Mouse (Mus musculus) kidney, postnatal 10 days (tissue): ENCODE results near the gene D8Ertd738e.

Source experiments
- DNase-seq: peaks from one replicate; pipeline ENCODE4 v3.0.0; 2021; ENCODE audit warnings: mixed read lengths

Gene D8Ertd738e

DNA sequence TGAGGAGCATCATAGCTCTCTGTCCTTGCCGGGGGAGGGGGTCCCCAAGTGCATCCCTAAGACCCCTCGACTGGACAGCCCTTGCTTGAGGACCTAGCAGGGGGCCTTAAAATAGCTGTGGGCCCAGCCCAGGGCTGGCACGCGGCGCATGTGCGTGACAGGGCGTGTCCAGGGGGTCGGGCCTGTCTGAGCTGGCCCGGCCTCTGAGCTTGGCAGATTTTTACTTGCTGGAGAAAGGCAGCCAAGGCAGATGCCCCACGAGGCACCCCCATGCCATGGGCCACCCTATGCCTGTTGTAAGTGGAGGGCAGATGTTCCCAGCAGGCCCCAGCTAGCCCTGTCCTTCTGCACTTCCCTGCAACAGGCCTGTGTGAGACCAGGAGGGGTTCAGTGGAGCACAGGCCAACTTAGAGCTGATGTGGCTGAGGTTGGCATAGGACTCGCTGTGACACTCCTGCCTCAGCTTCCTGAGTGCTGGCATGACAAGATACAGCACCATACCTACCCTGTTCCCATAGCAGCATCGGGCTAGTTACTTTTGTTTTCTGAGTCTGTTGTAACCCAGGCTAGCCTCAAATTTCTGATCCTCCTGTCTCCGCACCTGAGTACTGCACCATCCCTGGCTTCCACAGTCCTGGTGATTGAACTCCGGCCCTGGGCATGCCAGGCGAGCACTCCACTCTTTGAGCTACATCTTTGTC, 47.8 kb downstream of the D8Ertd738e start:
- peak; percentile 81 for DNase-seq

DNA sequence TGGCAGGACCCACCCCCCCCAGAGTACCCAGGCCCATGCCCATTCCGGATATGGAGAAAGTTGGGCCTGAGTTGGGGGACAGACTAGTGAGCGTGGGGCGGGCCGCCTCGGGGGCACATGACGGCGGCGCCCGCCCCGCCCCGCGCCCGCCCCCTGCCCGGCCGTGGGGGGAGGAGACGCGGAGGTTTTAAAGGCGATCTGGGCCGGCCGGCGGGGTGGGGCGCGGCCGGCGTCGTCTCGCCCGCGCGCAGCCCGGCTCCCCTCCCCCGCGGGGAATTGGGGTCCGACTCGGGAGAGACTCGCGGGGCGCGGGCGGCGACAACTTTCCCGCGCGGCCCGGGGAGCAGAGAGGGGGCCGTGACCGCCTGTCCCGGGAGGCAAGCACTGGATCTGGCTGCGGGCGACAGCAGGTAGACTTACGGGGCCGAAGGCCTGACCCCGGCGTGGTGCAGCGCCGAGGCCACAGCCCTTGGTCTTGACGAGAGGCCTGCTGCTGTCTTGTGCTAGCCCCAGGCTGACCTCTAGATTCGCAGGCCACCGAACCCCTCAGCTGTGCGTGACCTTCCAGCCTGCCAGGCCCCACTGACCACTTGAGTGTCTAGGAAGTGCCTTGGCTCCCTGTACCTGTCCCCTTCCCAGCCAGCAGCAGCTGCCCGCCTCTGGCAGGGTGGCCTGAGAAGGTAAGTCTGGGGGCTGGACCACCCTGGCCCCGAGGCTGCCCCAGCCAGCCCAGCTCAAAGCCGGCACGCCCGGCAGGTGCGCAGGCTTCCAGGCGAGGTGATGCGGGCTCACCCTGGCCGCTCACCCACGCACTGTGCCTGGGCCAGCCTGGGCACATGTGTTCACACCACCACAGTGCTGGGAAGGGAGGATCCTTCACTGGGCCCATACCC, 48.6 kb downstream of the D8Ertd738e start:
- DNase-seq: peak; percentile 91

DNA sequence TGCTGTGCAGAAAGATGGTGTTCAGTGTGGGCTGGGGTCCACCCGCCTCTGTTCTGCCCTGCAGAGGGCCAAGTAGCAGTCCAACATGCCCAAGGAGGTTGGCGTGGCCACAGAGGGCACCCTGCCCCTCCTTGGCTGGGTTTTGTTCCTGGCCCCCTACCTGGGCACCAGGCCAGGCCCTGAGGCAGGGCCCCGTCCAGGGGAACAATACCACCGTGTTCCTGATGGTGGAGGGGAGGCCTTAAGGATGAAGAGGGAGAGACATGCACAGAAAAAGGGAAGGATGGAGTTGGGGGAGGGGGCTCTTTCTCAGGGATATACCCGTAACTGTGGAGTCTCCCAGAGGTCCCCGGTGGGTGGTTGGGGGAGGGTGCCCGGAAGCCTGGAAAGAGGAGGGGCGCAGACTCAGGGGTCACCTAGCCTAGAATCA, 49.4 kb downstream of the D8Ertd738e start:
- peak; percentile 53 for DNase-seq

DNA sequence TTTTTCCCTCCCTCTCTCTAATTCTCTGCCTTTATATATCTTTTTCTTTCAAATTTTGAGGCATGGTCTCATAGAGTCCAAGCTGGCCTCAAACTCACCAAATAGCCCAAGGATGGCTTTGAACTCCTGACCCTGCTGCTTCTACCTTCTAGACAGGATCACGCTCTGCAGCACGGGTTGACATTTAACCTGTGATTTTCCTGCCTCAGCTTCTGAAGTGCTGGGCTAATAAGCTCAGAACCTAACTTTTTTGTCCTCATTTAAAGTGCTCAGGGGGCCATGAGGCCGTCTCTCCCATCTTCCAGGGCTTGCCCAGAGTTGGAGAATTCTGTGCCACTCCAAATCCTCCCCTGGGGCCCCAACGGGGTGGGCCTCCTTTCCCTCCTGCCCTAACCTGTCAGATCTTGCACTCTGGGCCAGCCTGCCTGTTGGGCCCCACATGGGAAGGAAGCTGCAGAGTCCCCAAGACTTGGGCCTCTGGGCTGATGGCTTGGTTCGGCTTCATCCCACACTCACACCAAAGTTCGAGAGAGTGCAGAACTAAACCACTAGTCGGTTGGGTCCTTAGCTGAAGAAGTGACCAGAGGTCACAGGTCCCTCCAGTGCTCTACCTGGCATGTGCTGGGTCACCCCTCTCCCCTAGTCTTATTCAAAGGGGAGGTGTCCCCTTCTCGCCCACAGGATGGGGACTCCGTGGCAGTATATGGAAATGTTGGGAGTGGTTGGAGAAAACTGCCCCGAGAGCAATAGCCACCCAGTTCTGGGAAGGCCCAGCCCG, 50.0 kb downstream of the D8Ertd738e start:
- DNase-seq: no peak

DNA sequence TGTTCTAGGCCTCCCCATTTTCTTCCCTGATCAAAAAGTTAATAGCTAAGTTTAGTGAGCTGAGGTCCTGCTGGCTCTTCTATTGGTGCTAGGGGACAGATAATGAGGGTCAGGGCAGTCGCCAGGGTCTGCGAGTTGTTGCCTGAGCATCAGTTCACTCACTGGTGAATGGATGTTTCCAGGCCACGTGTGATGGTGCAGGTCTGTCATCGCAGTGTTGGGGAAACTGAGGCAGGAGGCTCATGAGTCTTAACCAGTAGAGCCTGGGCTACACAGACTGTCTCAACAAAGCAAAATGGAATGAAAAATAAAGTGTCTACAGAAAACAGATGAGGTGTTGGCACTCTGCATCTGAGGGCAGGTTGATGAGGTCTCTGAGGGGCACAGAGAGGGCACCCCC, 50.6 kb downstream of the D8Ertd738e start:
- no peak for DNase-seq

DNA sequence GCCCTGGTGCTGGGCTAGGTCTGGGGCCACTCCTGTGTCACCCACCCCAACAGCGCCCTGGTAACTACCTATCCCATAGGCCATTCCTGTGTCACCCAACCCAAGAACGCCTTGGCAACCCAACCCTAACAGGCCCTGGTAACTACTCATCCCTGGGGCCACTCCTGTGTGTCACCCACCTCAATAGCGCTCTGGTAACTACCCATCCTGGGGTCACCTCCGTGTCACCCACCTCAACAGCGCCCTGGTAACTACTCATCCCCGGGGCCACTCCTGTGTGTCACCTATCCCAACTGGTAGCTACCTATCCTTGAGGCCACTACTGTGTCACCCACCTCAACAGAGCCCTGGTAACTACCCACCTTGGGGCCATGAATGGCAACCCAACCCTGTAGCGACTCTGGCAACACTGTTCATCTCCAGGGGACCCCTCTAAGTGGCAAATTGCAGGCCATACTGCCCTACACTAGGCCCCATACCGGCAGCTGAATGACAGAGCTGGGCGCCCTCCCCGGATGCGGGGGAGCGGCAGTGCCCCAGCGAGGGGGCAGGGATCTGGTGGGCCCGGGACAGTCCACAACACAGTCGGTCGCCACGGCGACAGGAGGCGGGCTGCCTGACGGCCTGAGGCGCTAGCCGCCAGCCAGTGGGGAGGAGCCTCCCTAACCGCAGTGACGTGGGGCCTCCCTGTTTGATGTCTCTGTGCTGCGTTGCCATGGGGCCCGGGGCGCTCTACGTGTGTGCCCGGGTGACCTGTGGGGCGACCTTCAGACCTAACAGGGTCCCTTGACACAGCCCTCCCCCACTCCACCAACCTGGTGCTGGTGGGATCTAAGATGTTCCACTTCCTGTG, 51.4 kb downstream of the D8Ertd738e start:
- peak; percentile 93 for DNase-seq

DNA sequence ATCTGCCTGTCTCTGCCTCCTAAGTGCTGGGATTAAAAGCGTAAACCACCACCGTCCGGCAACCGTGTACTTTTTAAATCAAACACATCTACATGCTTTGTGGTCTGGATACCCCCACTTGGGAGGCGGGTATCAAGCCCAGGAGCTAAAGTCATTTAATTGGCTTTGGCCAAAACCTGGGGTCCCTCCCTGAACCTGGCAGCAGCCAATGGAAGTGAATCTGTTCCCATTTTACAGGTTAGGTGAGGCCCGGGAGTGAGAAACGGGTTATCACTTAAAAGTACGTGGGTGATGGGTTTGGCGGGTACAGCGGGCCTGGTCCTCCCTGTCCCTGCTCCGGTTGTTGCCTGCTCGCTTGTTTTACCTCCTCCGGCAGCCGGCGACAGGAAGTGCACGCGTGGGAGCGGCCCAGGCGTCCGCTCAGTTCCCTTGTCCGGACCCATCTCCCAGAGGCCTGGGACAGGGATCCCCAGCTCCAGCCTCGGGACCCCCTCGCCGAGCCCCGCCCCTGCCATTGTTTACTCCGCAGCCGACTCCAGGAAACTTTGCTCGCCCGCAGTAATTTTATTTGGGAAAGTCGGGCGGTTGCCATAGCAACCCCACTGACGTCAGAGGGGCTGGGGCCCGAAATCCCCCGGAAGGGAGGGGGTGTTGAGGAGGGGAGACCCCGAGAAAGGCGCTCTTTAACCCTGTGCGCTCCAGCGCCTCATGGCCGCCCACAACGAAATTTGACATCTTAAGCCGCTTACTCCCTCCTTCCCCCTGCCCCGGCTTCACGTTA, 52.2 kb downstream of the D8Ertd738e start:
- DNase-seq: peak; percentile 96
